Mouse (Mus musculus) ES-Bruce4 (cell line): ENCODE measurements around the gene Ceacam16. TPM values are rescaled to one million over a fixed set of nuclear protein-coding genes. Genes with fewer than 3 reads are reported as not detected.

Experiments used
- H3K27ac ChIP-seq: 2 replicates; pipeline ENCODE4 v1.5.1; 2012; ENCODE audit warnings: low read length, inconsistent platforms; ENCODE audit not compliant: insufficient read depth
- H3K27me3 ChIP-seq: 2 replicates; pipeline ENCODE4 v1.6.1; 2012; ENCODE audit warnings: mild to moderate bottlenecking, low read length, inconsistent platforms; ENCODE audit not compliant: control insufficient read depth, poor library complexity, insufficient read depth, severe bottlenecking
- H3K36me3 ChIP-seq: 2 replicates; pipeline ENCODE4 v1.6.1; 2012; ENCODE audit warnings: inconsistent platforms, mild to moderate bottlenecking, low read length, moderate library complexity; ENCODE audit not compliant: control insufficient read depth, poor library complexity, insufficient read depth, severe bottlenecking
- H3K4me1 ChIP-seq: one replicate; pipeline ENCODE4 v1.8.1; 2011; ENCODE audit warnings: low read length; ENCODE audit not compliant: control insufficient read depth, insufficient read depth
- H3K4me3 ChIP-seq: 2 replicates; pipeline ENCODE4 v1.5.1; 2011; ENCODE audit warnings: low read depth, mild to moderate bottlenecking, low read length
- H3K9ac ChIP-seq: 2 replicates; pipeline ENCODE4 v1.6.1; 2012; ENCODE audit warnings: low read depth, mild to moderate bottlenecking, inconsistent platforms; ENCODE audit not compliant: poor library complexity, severe bottlenecking
- H3K9me3 ChIP-seq: replicated peaks from 2 replicates; pipeline ENCODE4 v1.6.1; 2012; ENCODE audit warnings: mild to moderate bottlenecking, low read length, inconsistent platforms; ENCODE audit not compliant: control insufficient read depth, poor library complexity, insufficient read depth, severe bottlenecking
- CTCF ChIP-seq: IDR thresholded peaks from one replicate; pipeline ENCODE4 v1.8.1; 2011; ENCODE audit warnings: low read depth, low read length
- EP300 ChIP-seq: IDR thresholded peaks from 2 replicates; pipeline ENCODE4 v1.6.1; 2011; ENCODE audit warnings: low read depth, low read length; ENCODE audit not compliant: insufficient read depth
- POLR2A ChIP-seq: IDR thresholded peaks from one replicate; pipeline ENCODE4 v1.8.1; 2011; ENCODE audit warnings: low read length; ENCODE audit not compliant: insufficient read depth
- polyA plus RNA-seq: library from polyadenylated mRNA; stranded (reverse); fragments of >200 nt; gene quantifications from 2 replicates; pipeline ENCODE4 v1.2.4, GENCODE M21; 2011; ENCODE audit warnings: low read depth; ENCODE audit not compliant: missing spikeins, insufficient read depth, insufficient read length

Ceacam16 gene
- polyA plus RNA-seq = not detected in 2 replicates

DNA sequence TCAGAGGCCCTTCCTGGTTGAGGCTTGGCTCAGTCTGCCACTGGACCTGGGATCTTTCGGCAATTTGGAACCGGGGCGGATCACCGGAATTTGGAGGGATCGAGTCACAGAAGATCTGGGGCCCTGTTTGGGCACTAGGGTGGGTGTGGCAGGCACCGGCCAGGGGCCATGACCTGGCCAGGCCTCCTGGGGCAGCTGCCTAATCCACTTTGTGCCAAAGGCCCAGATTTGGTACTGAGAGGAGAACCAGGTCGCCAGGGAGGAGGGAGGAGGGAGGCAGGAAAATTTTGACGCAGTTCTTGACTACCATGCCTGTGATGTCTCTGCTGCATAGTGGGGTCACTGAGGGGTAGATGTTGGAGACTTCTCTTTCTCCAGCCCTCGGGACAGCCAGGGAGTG is at the start of gene Ceacam16:
TSS of gene Ceacam16 (minus strand) at position 101 of the 400 bp plus-strand sequence.
- Histone ChIP-seq H3K36me3 (no peaks in the 10 kb centered on the region), H3K27me3 (no peaks in the 10 kb centered on the region), H3K4me1 (peaks cover 4% of the 10 kb centered on the region), H3K27ac (no peak within 1 kb of the TSS), H3K9ac (no peak within 1 kb of the TSS), H3K4me3 (no peak within 1 kb of the TSS), H3K9me3 (no peaks in the 10 kb centered on the region)
- TF ChIP-seq EP300 (no peak), CTCF (no peak)

DNA sequence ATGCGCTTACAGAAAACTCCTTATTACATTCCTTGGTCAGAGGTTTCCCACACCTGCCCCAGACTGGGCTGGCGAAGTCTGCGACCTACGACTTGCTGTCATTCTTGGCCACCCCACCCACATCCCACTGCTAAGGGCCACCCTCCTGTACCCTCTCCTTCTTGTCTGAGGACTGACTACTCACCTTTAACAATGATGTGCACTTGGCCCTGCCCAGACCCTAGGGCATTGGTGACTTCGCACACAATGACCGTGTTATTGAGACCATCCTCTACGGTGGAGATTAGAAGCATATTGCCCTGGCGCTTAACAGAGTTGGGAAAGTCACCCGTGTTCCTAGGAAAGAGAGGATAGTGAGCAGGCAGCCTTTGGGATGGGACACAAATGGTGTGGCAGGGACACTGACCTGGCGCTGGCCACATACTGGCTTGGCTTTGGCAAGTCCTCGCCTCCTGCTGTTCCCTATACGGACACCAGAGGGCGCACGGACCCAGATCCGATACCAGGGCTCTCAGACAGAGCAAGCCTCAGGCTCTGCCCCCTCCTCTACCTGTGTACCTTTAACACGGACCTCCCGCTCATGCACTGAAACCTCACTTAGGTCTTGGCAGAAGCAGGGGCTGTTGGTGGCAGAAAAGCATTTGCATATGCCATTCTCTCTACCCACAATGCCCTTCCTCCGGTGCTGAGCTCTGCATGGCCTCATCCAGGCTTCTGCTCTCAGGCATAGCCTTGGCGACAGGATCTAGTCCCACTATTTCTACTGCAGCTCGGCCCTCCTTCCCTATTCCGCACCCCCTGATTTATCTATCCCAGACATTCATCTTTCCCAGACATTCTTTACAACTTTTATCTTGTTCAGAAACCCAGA is 49.6 kb upstream of the Ceacam16 start:
- H3K36me3 ChIP-seq = peaks cover 12% of the 10 kb centered on the region

DNA sequence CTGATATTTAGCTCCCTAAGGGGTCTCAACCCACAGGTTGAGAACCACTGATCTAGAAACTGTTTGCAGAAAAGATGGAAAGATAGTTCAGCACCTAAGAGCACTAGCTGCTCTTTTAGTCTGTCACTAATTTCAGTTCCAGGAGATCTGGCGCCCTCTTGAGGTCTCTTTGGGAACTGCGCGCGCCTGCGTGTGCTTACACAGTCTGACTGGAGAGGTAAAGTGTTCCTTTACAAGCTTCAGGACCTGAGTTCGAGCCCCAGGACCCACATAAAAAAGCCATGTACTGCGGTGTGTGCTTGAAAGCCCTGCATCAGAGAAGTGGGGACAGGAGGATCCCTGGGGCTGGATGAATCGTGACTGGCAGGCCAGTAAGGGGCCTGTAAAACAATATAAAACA is 28.8 kb upstream of the Ceacam16 start:
- Histone ChIP-seq H3K4me3 (no peak overlapping the region), H3K9ac (no peak overlapping the region), H3K36me3 (no peaks in the 10 kb centered on the region), H3K9me3 (no peaks in the 10 kb centered on the region), H3K27me3 (no peaks in the 10 kb centered on the region), H3K27ac (no peak overlapping the region), H3K4me1 (no peaks in the 10 kb centered on the region)
- TF ChIP-seq CTCF (peak; percentile 90), EP300 (no peak), POLR2A (no peak)

More for the DNA sequence above, 49.6 kb upstream of the Ceacam16 start:
- Histone ChIP-seq H3K9me3 (no peaks in the 10 kb centered on the region), H3K4me1 (peaks cover 2% of the 10 kb centered on the region), H3K9ac (no peak overlapping the region), H3K4me3 (no peak overlapping the region), H3K27me3 (no peaks in the 10 kb centered on the region), H3K27ac (no peak overlapping the region)
- TF ChIP-seq CTCF = peak; percentile 91
- no peak for TF ChIP-seq EP300
- TF ChIP-seq POLR2A = no peak

DNA sequence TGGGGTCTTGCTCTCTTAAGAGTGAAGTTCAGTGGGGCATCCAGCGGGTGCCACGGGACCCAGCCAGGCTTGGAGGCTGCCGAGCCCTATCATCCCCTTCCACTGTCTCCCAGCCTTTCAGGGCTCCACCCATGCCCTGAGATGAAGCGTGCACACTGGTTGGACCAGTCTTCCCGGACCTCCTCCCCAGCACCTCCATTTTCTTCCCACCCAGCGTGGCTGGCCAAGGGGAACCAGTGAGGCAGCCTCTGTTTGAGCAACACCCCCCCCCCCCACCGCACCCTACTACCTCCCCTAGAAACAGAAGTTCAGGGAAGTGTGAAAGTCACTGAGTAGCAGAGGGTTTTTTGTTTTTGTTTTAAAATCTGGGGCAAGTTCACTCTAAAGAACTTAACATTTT is 26.8 kb upstream of the Ceacam16 start, which contains the start of gene Ceacam19:
TSS of gene Ceacam19 (minus strand) at position 117 of the 400 bp plus-strand sequence.
- Histone ChIP-seq H3K9me3 (no peaks in the 10 kb centered on the region), H3K27ac (no peak within 1 kb of the TSS), H3K27me3 (no peaks in the 10 kb centered on the region), H3K4me3 (no peak within 1 kb of the TSS), H3K36me3 (no peaks in the 10 kb centered on the region), H3K4me1 (no peaks in the 10 kb centered on the region), H3K9ac (no peak within 1 kb of the TSS)
- TF ChIP-seq EP300 (no peak), POLR2A (no peak), CTCF (no peak)

DNA sequence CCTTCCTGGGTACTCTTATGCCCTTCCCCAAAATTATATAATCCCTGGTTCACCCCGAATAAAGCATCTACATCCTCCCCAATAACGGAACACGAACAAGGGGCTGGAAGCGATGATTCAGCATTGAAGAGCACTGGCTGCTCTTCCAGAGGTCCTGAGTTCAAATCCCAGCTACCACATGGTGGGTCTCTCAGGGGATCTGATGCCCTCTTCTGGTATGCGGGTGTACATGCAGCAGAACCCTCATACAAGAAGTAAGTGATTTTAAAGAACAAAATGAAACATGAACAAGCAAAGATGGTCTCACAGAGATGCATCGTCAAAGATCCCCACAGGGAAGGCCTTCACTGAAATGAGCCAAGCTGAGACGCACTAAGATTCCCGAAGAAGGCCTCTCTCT is 19.7 kb upstream of the Ceacam16 start:
- H3K4me3 ChIP-seq = no peak overlapping the region
- H3K27ac ChIP-seq = no peak overlapping the region
- H3K4me1 ChIP-seq = peaks cover 3% of the 10 kb centered on the region
- H3K9ac ChIP-seq = no peak overlapping the region
- no peaks in the 10 kb centered on the region for H3K9me3 ChIP-seq
- TF ChIP-seq CTCF (peak; percentile 29), POLR2A (no peak), EP300 (no peak)
- no peaks in the 10 kb centered on the region for H3K36me3 ChIP-seq
- H3K27me3 ChIP-seq = no peaks in the 10 kb centered on the region

DNA sequence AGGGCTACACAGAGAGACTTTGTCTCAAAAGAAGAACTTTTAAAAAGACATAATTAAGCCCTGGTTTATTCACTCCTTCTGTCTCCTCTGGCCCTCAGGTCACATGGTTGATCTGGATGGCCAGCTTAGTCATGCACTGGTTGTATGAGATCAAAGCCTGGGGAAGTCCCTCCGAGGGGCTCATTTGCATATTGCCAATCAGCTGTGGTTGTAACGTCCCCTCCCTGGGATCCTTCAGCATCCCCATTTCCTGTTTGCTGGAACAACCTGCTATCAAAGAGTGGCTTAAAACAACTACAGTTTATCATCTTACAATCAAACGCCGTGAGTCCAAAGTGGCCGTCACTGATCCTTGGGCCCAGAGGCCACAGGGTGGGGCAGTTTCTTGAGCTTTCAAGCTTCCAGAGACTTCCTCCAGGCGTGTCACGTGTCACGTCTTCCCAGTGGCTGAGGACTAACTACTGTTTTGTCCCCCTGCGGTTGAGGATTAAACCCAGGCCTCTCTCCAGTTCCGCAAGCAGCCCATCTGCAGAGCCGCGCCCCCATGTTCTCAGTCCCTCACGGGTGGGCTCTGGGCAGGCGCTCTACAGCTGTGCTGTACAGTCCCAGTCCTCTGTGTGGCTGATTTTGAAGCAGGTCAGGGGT is 15.8 kb upstream of the Ceacam16 start:
- H3K9ac ChIP-seq = no peak overlapping the region
- TF ChIP-seq POLR2A = peak; percentile 87
- no peak for TF ChIP-seq CTCF
- 0 out of 2 replicates have a peak, but pooled peaks have one; percentile 7 for TF ChIP-seq EP300
- no peaks in the 10 kb centered on the region for H3K27me3 ChIP-seq
- H3K27ac ChIP-seq = peak overlapping the region; percentile 7; the same call in 1 of the 2 replicates
- no peaks in the 10 kb centered on the region for H3K9me3 ChIP-seq
- peaks cover 3% of the 10 kb centered on the region for H3K4me1 ChIP-seq
- no peaks in the 10 kb centered on the region for H3K36me3 ChIP-seq
- H3K4me3 ChIP-seq = no peak overlapping the region
